Mouse (Mus musculus) heart, postnatal 0 days (tissue): ENCODE measurements around the gene Bcor.

ENCODE experiments used
- CTCF ChIP-seq: IDR thresholded peaks from 2 replicates; pipeline ENCODE4 v1.5.1; 2016; ENCODE audit warnings: antibody characterized with exemption, control low read depth, low read depth
- EP300 ChIP-seq: IDR thresholded peaks from 2 replicates; pipeline ENCODE4 v1.6.1; 2016; ENCODE audit warnings: antibody characterized with exemption, low read depth

DNA sequence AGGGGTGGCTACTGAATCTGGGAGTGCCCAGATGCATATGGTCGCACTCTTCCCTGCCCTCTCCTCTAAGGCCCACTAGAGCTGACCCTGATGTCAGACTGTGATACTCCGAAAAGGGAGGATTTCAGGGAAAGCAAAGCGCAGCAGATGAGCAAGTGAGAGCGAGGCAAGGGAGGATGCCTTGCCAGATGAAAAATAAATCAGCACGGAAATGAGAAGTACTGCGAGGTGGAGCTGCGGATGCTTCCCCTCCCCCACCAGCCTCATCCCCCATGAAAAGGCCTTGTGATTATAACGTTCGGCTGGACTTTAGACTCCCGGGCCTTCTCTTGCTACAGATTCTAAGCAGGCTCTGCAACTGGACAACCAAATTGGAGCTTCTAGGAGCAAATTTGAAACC is 76.5 kb downstream of the Bcor start:
- TF ChIP-seq EP300 (no peak), CTCF (no peak)
